Mouse (Mus musculus): ENCODE data around the gene Smg7.

- no peak for TF ChIP-seq CTCF (IDR thresholded peaks at IDR 0.05; ENCODE audit: low read depth)
- TF ChIP-seq EP300 (optimal IDR thresholded peaks at IDR 0.05): no peak
These were observed 19.3 kb upstream of the Smg7 start for GRCm38 (mm10) chr1:152921786-152922185.

Data from stomach, postnatal 0 days (tissue).